Mouse (Mus musculus) CH12.LX (cell line): ENCODE results near the gene Galnt17. TPM values are rescaled to one million over a fixed set of nuclear protein-coding genes. Genes with fewer than 3 reads are reported as not detected.

ENCODE experiments used
- DNase-seq: peaks from one replicate; pipeline ENCODE4 v3.0.0-alpha.2; 2013; ENCODE audit errors: extremely low read depth
- H3K27ac ChIP-seq: 2 replicates; pipeline ENCODE4 v1.5.1; 2012; ENCODE audit warnings: low read depth, mild to moderate bottlenecking, control low read depth, moderate library complexity; ENCODE audit not compliant: insufficient read depth
- H3K27me3 ChIP-seq: replicated peaks from 2 replicates; pipeline ENCODE3; 2012; ENCODE audit warnings: inconsistent platforms
- H3K36me3 ChIP-seq, 2 experiments: replicated peaks in 1 of 2; 2 replicates each; pipeline versions ENCODE3 to v1.6.1; 2012; ENCODE audit warnings: inconsistent platforms in 1 of 2, low read length in 1 of 2, mild to moderate bottlenecking in 1 of 2, mixed read lengths in 1 of 2, moderate library complexity in 1 of 2; ENCODE audit not compliant: control insufficient read depth in 1 of 2, insufficient read depth in 1 of 2
- H3K4me1 ChIP-seq, 2 experiments: 2 replicates each; pipeline ENCODE4 v1.6.1; 2012; ENCODE audit warnings: inconsistent platforms in 1 of 2, moderate library complexity in 1 of 2; ENCODE audit not compliant: insufficient read depth in 2 of 2, control insufficient read depth in 1 of 2
- H3K4me2 ChIP-seq: 2 replicates; pipeline ENCODE4 v1.6.1; 2012; ENCODE audit warnings: low read depth, mild to moderate bottlenecking, control low read depth; ENCODE audit not compliant: poor library complexity, insufficient read depth, severe bottlenecking
- H3K4me3 ChIP-seq, 3 experiments: fragments of 150-350 bp in 1 of 3; sonication (generic) in 1 of 3; replicated peaks in 1 of 3; 2 replicates each; pipeline versions ENCODE3 to v1.5.1; 2011 to 2012; ENCODE audit warnings: low read depth in 2 of 3, low read length in 2 of 3, mild to moderate bottlenecking in 2 of 3, moderate library complexity in 2 of 3, control low read depth in 1 of 3, improper control_type of control experiment in 1 of 3, inconsistent platforms in 1 of 3, mixed read lengths in 1 of 3; ENCODE audit not compliant: poor library complexity in 1 of 3
- H3K79me2 ChIP-seq: replicated peaks from 2 replicates; pipeline ENCODE4 v1.6.1; 2012; ENCODE audit warnings: mild to moderate bottlenecking, moderate library complexity; ENCODE audit not compliant: control insufficient read depth, poor library complexity, insufficient read depth, severe bottlenecking; ENCODE audit errors: extremely low read depth
- H3K9ac ChIP-seq: 2 replicates; pipeline ENCODE4 v1.6.1; 2012; ENCODE audit warnings: low read depth, mild to moderate bottlenecking, control low read depth, moderate library complexity; ENCODE audit not compliant: insufficient read depth
- H3K9me3 ChIP-seq: replicated peaks from 2 replicates; pipeline ENCODE3; 2012; ENCODE audit warnings: low read length, inconsistent platforms, mixed read lengths
- BHLHE40 ChIP-seq: IDR thresholded peaks from 2 replicates; pipeline ENCODE4 v1.6.1; 2011; ENCODE audit warnings: mild to moderate bottlenecking, low read depth, low read length, improper control_type of control experiment
- CHD1 ChIP-seq: IDR thresholded peaks from 2 replicates; pipeline ENCODE4 v1.6.1; 2012; ENCODE audit warnings: low read depth, low read length, improper control_type of control experiment, inconsistent platforms
- CHD2 ChIP-seq: IDR thresholded peaks from 2 replicates; pipeline ENCODE4 v1.6.1; 2011; ENCODE audit warnings: low read length, improper control_type of control experiment
- CTCF ChIP-seq, 2 experiments: IDR thresholded peaks in 1 of 2; conservative IDR thresholded peaks in 1 of 2; 2 replicates each; pipeline ENCODE4 v1.5.1; 2011 to 2012; ENCODE audit warnings: low read depth in 2 of 2, low read length in 2 of 2, improper control_type of control experiment in 1 of 2, inconsistent platforms in 1 of 2, mild to moderate bottlenecking in 1 of 2, moderate library complexity in 1 of 2
- E2F4 ChIP-seq: IDR thresholded peaks from 2 replicates; pipeline ENCODE4 v1.6.1; 2011; ENCODE audit warnings: low read depth, low read length, improper control_type of control experiment; ENCODE audit not compliant: insufficient replicate concordance
- ETS1 ChIP-seq: conservative IDR thresholded peaks from 2 replicates; pipeline ENCODE4 v1.6.1; 2012; ENCODE audit warnings: low read depth, mild to moderate bottlenecking, inconsistent platforms, low read length, improper control_type of control experiment, moderate library complexity
- GABPA ChIP-seq: IDR thresholded peaks from 2 replicates; pipeline ENCODE4 v1.6.1; 2012; ENCODE audit warnings: low read depth, low read length, improper control_type of control experiment, inconsistent platforms; ENCODE audit not compliant: insufficient replicate concordance
- IRF4 ChIP-seq: IDR thresholded peaks from 2 replicates; pipeline ENCODE4 v1.6.1; 2014; ENCODE audit warnings: low read depth, mild to moderate bottlenecking, inconsistent platforms, low read length, improper control_type of control experiment
- JUND ChIP-seq: conservative IDR thresholded peaks from 2 replicates; pipeline ENCODE4 v1.6.1; 2011; ENCODE audit warnings: low read depth, low read length, improper control_type of control experiment
- MAX ChIP-seq: IDR thresholded peaks from 2 replicates; pipeline ENCODE4 v1.6.1; 2011; ENCODE audit warnings: low read length, improper control_type of control experiment
- MAZ ChIP-seq: IDR thresholded peaks from 2 replicates; pipeline ENCODE4 v1.6.1; 2012; ENCODE audit warnings: low read depth, mild to moderate bottlenecking, inconsistent platforms, low read length, improper control_type of control experiment, moderate library complexity
- MEF2A ChIP-seq: IDR thresholded peaks from 2 replicates; pipeline ENCODE4 v1.6.1; 2014; ENCODE audit warnings: low read depth, mild to moderate bottlenecking, inconsistent platforms, low read length, improper control_type of control experiment, borderline replicate concordance
- MXI1 ChIP-seq: IDR thresholded peaks from 2 replicates; pipeline ENCODE4 v1.6.1; 2011; ENCODE audit warnings: mild to moderate bottlenecking, low read depth, low read length, improper control_type of control experiment
- MYC ChIP-seq: IDR thresholded peaks from 2 replicates; pipeline ENCODE4 v1.6.1; 2011; ENCODE audit warnings: low read depth, mild to moderate bottlenecking, improper control_type of control experiment, low read length
- NELFE ChIP-seq: IDR thresholded peaks from 2 replicates; pipeline ENCODE4 v1.6.1; 2011; ENCODE audit warnings: low read depth, low read length, improper control_type of control experiment
- NRF1 ChIP-seq: IDR thresholded peaks from 2 replicates; pipeline ENCODE4 v1.6.1; 2014; ENCODE audit warnings: low read depth, mild to moderate bottlenecking, inconsistent platforms, low read length, improper control_type of control experiment, moderate library complexity
- POLR2AphosphoS2 ChIP-seq: IDR thresholded peaks from 2 replicates; pipeline ENCODE4 v1.6.1; 2011; ENCODE audit warnings: low read depth, low read length, improper control_type of control experiment
- RAD21 ChIP-seq: IDR thresholded peaks from 2 replicates; pipeline ENCODE4 v1.6.1; 2011; ENCODE audit warnings: low read depth, mild to moderate bottlenecking, low read length, improper control_type of control experiment, moderate library complexity
- RCOR1 ChIP-seq: conservative IDR thresholded peaks from 2 replicates; pipeline ENCODE4 v1.6.1; 2012; ENCODE audit warnings: low read depth, mild to moderate bottlenecking, inconsistent platforms, low read length, improper control_type of control experiment
- SIN3A ChIP-seq: IDR thresholded peaks from 2 replicates; pipeline ENCODE4 v1.6.1; 2012; ENCODE audit warnings: low read length, improper control_type of control experiment, inconsistent platforms
- SMC3 ChIP-seq: IDR thresholded peaks from 2 replicates; pipeline ENCODE4 v1.6.1; 2011; ENCODE audit warnings: low read depth, low read length, improper control_type of control experiment
- TBP ChIP-seq: conservative IDR thresholded peaks from 2 replicates; pipeline ENCODE4 v1.6.1; 2011; ENCODE audit warnings: low read depth, low read length, improper control_type of control experiment
- USF1 ChIP-seq: IDR thresholded peaks from 2 replicates; pipeline ENCODE4 v1.6.1; 2014; ENCODE audit warnings: low read depth, mild to moderate bottlenecking, inconsistent platforms, low read length, improper control_type of control experiment
- USF2 ChIP-seq: conservative IDR thresholded peaks from 2 replicates; pipeline ENCODE4 v1.6.1; 2011; ENCODE audit warnings: low read depth, low read length, improper control_type of control experiment
- ZKSCAN1 ChIP-seq: IDR thresholded peaks from 2 replicates; pipeline ENCODE4 v1.6.1; 2012; ENCODE audit warnings: low read depth, inconsistent platforms, low read length, improper control_type of control experiment, borderline replicate concordance
- ZNF384 ChIP-seq: IDR thresholded peaks from 2 replicates; pipeline ENCODE4 v1.6.1; 2012; ENCODE audit warnings: low read depth, low read length, improper control_type of control experiment, inconsistent platforms
- dilution Hi-C: fragments of 300-500 bp; cut with MboI; formaldehyde crosslinking; loops from 2 replicates; pipeline ENCODE4 v1.14.3; 2020; ENCODE audit warnings: low sequenced_read_pairs; ENCODE audit not compliant: extremely low pct_unique_long_range_greater_than_20kb, extremely low pct_ligation_motif_present
- in situ Hi-C: fragments of 300-500 bp; cut with MboI; formaldehyde crosslinking; loops from 3 replicates; pipeline ENCODE4 v1.14.3; 2019; ENCODE audit warnings: low sequenced_read_pairs, low pct_ligation_motif_present, low pct_unique_long_range_greater_than_20kb, mixed read lengths
- polyA plus RNA-seq: library from polyadenylated mRNA; unstranded; fragments of >175 nt; gene quantifications from 2 replicates; pipeline ENCODE4 v1.2.1, GENCODE M21; 2012; ENCODE audit warnings: low read depth; ENCODE audit not compliant: insufficient read length
- total RNA-seq, 2 experiments: library from RNA; depleted of rRNA; stranded (reverse); fragments of 300-350 nt in 1 of 2; fragments of >200 nt in 1 of 2; gene quantifications; 2 replicates each; pipeline ENCODE4 v1.2.3; 2012 to 2014

Gene Galnt17
- total and polyA plus RNA-seq, 3 experiments: 0.09 TPM; not detected in 2

DNA sequence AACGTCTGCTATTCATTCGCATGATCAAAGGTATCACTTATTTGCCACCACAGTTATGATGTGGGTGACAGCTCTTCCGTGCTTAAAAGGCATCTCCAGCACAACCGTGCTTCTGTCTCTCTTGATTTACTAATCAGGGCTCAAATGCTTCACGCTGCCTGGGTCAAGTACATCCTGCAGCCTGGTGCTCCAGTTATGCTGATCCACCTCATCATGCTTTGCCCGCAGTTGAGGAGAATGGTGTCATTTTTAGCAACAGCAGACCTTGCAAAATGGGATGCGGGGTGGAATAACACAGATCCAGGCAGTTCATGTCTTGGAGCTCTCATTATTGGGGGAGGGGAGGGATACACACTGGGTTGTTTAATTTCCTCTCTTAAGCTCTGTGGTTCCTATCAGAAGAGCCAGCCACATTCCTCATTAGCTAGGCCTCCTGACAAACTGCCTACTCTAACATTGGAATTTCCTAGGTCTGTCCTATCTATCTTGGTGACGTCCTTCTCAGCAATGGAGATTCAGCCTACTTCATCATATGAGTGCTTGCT is 187.9 kb downstream of the Galnt17 start:
- peaks cover 74% of the 10 kb centered on the region for H3K9me3 ChIP-seq

DNA sequence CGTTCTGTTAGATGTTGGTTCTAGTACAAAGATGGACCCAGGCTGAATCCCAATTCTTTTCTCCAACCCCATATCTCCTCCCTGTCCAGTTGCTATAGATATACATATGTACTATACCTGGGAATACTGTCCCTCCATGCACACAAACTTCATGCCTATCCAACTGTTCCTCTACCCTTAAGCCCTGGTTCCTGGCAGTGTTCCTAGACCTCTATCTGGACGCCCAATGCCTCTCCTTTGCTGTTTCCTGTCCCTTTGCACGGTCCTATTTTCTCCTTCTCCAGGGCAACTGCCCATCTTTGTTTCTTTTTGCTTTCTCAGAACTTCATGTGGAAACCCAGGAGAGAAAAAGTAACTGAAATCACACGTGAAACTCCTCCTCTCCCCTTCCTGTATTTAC is 188.4 kb downstream of the Galnt17 start:
- no peaks in the 10 kb centered on the region for H3K79me2 ChIP-seq
- no peak overlapping the region for H3K9ac ChIP-seq
- no peak for DNase-seq
- TF ChIP-seq USF1 (no peak), MYC (no peak), BHLHE40 (no peak), MAZ (no peak), SIN3A (no peak), MXI1 (no peak), NELFE (no peak), NRF1 (no peak), TBP (no peak), IRF4 (no peak), ZNF384 (no peak), MAX (no peak), MEF2A (no peak), JUND (no peak), E2F4 (no peak), POLR2AphosphoS2 (no peak)
- no peak overlapping the region for H3K27ac ChIP-seq
- no peaks in the 10 kb centered on the region for H3K27me3 ChIP-seq
- H3K4me2 ChIP-seq: no peak overlapping the region
- H3K36me3 ChIP-seq: no peaks in the 10 kb centered on the region
- H3K4me1 ChIP-seq: no peaks in the 10 kb centered on the region
- no peak overlapping the region for H3K4me3 ChIP-seq
- H3K9me3 ChIP-seq: peaks cover 72% of the 10 kb centered on the region
- dilution Hi-C loops: no loop called here
- in situ Hi-C loops: no loop called here

More for the DNA sequence above, 187.9 kb downstream of the Galnt17 start:
- Histone ChIP-seq H3K4me1 (no peaks in the 10 kb centered on the region), H3K79me2 (no peaks in the 10 kb centered on the region), H3K27me3 (no peaks in the 10 kb centered on the region), H3K4me3 (no peak overlapping the region), H3K4me2 (no peak overlapping the region), H3K9ac (no peak overlapping the region), H3K27ac (no peak overlapping the region), H3K36me3 (no peaks in the 10 kb centered on the region)
- TF ChIP-seq MAZ: no peak
- TF ChIP-seq MXI1: no peak
- TF ChIP-seq CTCF (conservative IDR thresholded peaks at IDR 0.05 in 1 of 2, IDR thresholded peaks at IDR 0.05 in 1 of 2; ENCODE audit: low read depth in 2 of 2, low read length in 2 of 2): no peak
- no peak for TF ChIP-seq USF1
- no peak for TF ChIP-seq SIN3A
- TF ChIP-seq CHD2: no peak
- no peak for TF ChIP-seq USF2
- TF ChIP-seq IRF4: no peak
- no peak for TF ChIP-seq RAD21
- TF ChIP-seq POLR2AphosphoS2: no peak
- TF ChIP-seq NRF1: no peak
- no peak for TF ChIP-seq JUND
- no peak for TF ChIP-seq MAX
- no peak for TF ChIP-seq SMC3
- no peak for TF ChIP-seq ZKSCAN1
- no peak for TF ChIP-seq RCOR1
- no peak for TF ChIP-seq E2F4
- TF ChIP-seq GABPA: no peak
- TF ChIP-seq ETS1: no peak
- TF ChIP-seq CHD1: no peak
- in situ Hi-C loops (no loop called here), dilution Hi-C loops (no loop called here)
- DNase-seq: no peak
